Mouse (Mus musculus) T-helper 1 cell (primary cell): Measurements from ENCODE around the gene Acsbg1.
"Not testable (repeated sequence)": the region's sequence is repeated elsewhere in the genome, so short reads cannot be mapped to it uniquely, and the experiment has no call there.

Experiments used
- in situ Hi-C: fragments of 300-600 bp; cut with MboI, MseI; formaldehyde crosslinking; loops from one replicate; pipeline ENCODE4 v1.15.1; 2025; ENCODE audit warnings: high pct_unique_total_duplicates

The Acsbg1 gene

DNA sequence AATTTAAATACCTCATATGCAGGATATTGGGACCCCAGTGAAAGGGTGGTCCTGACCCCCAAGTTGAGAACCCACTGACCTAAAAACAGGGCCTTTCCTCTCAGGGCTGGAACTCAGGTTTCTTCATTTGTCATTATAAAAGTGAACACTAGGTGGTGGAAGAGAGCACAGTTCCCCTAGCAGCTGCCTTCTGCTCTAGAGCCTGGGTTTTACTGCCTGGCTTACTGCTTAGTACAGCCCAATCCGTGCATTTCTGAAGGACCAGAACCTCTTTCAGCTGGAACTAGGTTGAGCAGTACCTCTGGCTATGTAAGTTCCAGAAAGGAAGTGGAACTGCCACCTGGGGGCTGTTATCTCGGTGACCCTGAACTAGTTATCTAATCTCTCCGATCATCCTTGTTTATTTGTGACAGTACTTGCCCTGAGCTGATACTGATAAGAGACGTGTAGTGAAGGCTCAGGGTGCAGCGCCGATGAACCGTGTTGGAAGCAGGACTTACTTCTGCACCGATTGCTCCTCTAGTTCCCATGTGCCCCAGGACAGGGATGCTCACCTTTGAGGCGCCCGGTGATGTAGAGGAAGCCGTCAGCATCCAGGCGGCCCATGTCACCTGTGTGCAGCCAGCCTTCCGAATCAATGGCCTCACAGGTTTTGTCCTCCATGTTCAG is 47.4 kb downstream of the Acsbg1 start:
- in situ Hi-C loops: no loop called here

GRCm38 (mm10) chr9:54612781-54613191 is 48.9 kb downstream of the Acsbg1 start:
- in situ Hi-C loops: no loop called here

- in situ Hi-C loops: no loop called here
Measured at GRCm38 (mm10) chr9:54604886-54605285, 56.8 kb downstream of the Acsbg1 start.

GRCm38 (mm10) chr9:54604131-54604654 is 57.5 kb downstream of the Acsbg1 start:
- in situ Hi-C loops: no loop called here

DNA sequence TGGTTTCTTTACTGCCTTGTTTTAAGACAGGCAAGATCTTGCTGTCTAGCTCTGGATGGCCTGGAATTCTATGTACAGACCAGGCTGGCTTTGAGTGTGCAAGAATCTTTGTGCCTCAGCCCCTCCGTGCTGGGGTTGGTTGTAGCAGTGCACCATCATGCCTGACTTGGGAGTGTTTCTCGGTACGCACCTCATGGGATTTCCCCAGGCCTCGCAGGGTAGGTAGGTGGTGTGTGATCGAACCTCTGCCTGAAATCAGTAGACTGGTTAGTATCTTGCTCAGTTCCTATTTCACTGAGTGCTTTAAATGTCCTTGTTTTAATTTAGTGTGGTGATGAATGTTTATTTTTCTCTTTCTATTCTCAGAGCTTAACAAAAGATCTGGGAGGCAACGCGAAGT is 58.8 kb downstream of the Acsbg1 start:
- in situ Hi-C loops: no loop called here

DNA sequence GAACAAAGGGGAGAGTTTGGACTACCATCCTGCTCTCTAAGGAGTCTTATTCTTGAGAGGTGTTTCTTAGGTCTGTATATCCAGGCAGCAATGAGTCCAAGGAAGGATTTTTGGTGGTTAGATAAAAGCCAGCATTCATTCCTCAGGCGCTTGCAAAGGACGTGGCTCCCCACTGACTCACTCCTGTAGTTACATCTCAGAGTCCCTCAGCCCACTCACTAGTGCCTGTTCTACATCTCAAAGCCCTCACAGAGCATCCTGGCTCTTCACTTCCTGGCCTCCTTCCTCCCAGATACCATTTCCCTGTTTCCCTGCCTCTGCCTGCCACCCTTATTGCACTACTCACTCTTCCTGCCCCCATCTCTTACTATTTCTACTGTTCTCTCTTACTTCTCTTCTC is 59.3 kb downstream of the Acsbg1 start:
- in situ Hi-C loops: no loop called here

- in situ Hi-C loops: no loop called here
Measured at GRCm38 (mm10) chr9:54596752-54597465, 64.8 kb downstream of the Acsbg1 start.

- in situ Hi-C loops: not testable (repeated sequence)
Measured at GRCm38 (mm10) chr9:54593652-54594051, 68.0 kb downstream of the Acsbg1 start.

- in situ Hi-C loops: no loop called here
Measured at GRCm38 (mm10) chr9:54587863-54588262, 73.8 kb downstream of the Acsbg1 start.

- in situ Hi-C loops: no loop called here
Measured at GRCm38 (mm10) chr9:54586199-54587061, 75.2 kb downstream of the Acsbg1 start, which contains the start of gene Idh3a. TSS of gene Idh3a (plus strand) at chr9:54586334.

GRCm38 (mm10) chr9:54585839-54586198 is 75.9 kb downstream of the Acsbg1 start:
- in situ Hi-C loops: no loop called here

- in situ Hi-C loops: not testable (repeated sequence)
Measured at GRCm38 (mm10) chr9:54584127-54584526, 77.5 kb downstream of the Acsbg1 start.

DNA sequence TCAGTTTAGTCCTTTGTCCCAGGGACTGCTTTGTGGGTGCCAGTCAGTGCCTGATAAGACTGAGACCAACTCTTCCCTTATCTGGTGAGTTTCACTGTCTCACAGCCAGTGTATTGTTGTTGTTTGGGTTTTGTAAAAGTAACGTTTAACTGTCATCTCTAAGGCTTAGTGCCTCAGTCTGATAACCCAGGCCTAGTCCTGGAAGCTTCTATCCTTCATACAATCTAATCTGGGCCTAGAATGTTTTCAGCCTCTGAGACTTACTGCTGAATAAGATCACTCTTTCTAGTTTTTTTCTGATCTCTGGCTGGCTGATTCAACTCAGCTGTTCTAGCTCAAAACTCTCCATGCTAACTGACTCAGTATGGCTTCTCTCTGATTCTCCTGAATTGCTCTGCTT is 78.0 kb downstream of the Acsbg1 start:
- in situ Hi-C loops: no loop called here

DNA sequence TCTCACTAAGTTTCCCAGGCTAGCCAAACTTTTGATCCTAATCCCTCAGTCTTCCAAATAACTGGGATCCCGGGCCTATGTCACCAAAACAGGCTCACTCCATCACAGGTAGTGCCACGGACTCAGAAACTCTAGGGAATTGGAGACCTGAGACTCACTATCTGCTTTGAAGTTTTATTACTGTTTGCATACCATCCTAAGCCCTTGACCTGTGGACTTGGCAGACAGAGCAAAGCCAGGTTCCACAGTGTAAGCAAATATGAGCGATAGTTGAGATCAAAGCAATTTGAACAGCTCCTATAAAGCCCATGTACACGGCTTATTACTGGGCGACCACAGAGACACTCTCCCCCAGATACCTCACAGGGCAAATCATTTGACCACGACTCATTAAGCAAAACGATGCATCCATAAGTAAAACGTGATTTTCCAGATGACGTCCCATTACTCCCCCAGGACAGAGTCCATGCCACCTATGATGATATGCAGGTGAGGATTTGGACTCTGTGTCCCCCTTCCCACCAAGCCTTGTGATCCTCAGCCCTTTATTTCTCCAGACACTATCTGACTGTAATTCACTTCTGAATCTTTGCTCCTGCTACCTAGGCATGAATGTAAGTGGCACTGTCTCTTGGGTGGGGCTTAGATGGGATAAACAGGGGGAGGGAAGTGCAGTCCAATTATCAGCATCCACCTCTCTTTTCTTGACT is 90.4 kb downstream of the Acsbg1 start:
- in situ Hi-C loops: no loop called here

DNA sequence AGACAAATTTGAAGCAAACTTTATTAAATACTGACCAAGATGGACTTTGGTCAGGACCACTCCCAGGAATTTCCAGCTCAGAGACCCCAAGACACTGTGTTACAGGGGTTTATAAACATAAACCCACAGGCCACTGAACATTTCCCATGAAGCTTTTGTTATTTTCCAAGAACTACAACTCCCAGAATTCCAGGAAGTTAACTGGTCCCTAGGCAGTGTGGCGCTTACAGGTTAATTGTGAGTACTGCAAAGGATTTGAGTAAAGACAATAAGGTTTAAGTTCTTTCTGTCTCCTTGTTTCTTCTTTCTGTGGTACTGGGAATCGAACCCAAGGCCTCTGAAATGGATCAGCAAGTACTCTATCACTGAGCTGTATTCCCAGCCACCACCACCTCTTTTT is 92.9 kb downstream of the Acsbg1 start:
- in situ Hi-C loops: no loop called here

- in situ Hi-C loops: no loop called here
Measured at GRCm38 (mm10) chr9:54566958-54567357, 94.7 kb downstream of the Acsbg1 start.

DNA sequence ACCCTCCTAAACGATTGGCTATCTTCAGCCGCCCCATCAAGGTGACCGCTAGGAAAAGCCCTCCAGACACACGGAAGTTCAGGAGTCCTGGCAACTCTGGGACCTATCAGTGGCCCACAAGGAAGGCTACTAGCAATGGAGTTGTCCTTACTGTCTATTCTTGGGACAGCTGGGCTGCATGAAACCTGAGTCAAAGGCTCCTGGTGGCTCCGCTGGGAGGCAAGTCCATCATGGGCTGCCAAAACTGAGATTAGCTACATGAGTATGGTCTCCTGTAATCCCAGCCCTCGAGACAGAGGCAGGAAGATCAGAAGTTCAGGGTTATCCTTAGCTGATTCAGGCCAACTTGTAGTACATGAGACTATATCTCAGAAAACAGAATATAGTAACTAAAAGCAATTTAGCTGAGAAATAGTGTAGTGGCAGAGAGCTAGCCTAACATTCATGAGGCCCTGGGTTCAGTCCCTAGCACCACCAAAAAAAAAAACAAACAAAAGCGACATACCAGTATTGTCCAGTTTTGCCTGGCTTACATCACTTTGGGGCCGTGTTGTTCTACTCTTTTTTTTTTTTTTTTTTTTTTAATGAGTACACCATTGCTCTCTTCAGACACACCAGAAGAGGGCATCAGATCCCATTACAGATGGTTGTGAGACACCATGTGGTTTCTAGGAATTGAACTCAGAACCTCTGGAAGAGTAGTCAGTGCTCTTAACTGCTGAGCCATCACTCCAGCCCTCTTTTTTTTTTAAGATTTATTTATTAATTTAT is 100.7 kb downstream of the Acsbg1 start:
- in situ Hi-C loops: no loop called here

- in situ Hi-C loops: no loop called here
Measured at GRCm38 (mm10) chr9:54559771-54560471, 101.7 kb downstream of the Acsbg1 start, which contains the start of gene Cib2. TSS of gene Cib2 (minus strand) at chr9:54560218.

DNA sequence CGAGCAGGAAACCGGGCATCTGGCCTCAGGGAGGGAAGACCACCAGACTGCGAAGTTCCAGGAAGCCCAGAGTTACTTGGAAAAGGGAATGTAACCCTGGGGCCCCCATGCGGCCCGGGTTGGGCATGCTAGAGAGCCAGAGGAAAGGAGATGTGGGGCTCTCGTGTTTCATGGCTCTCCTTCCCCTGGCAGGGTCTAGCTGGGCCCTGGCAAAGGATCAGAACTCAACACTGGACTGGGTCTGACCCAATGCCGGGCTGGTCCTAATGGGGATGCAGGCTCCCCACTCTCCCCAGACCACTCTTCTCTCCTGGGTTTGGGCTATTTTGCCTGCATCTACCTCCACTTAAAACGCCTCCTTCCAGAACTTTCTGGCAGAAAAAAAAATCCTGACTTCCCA is 102.9 kb downstream of the Acsbg1 start:
- in situ Hi-C loops: no loop called here

DNA sequence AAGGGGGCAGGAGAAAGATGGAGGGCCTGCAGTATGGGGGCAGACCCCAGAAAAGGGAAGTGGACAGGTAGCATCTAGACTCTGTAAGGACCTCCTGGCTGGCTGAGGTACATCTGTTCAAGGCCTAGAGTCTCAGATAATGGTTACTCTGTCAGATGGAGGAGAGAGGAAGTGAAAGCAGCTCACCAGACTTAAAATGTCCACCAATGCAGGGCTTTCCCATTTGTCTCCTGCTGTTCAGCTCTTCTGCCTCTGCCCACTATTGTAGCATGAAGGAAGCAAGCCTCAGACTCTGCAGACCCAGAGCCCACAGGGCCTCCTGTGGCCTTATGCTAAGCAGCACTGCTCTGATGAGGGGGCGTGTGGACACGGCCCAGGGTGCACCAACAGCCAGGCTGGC is 106.6 kb downstream of the Acsbg1 start:
- in situ Hi-C loops: no loop called here
